Mouse (Mus musculus) heart, adult 2 months (tissue): Measurements from ENCODE around the gene Lamb1.

Experiments used
- CTCF ChIP-seq: fragments of 200-600 bp; IDR thresholded peaks from 2 replicates; pipeline ENCODE4 v1.8.1; 2022; ENCODE audit warnings: antibody characterized with exemption, mild to moderate bottlenecking, moderate library complexity
- EP300 ChIP-seq: fragments of 200-500 bp; IDR thresholded peaks from 2 replicates; pipeline ENCODE4 v1.6.1; 2011; ENCODE audit warnings: low read depth, low read length, control low read depth; ENCODE audit not compliant: insufficient read depth
- POLR2A ChIP-seq: fragments of 200-500 bp; IDR thresholded peaks from 2 replicates; pipeline ENCODE4 v1.6.1; 2011; ENCODE audit warnings: mild to moderate bottlenecking, low read depth, low read length, control low read depth; ENCODE audit not compliant: insufficient read depth

- TF ChIP-seq CTCF (no peak), POLR2A (no peak), EP300 (no peak)
Observed at GRCm38 (mm10) chr12:31267363-31267762, 2.3 kb downstream of the Lamb1 start.
